Mouse (Mus musculus) megakaryocyte progenitor cell, adult 5-6 weeks (primary cell): ENCODE results near the gene Abcg1. TPM values are rescaled to one million over a fixed set of nuclear protein-coding genes. Genes with fewer than 3 reads are reported as not detected.

Experiments
- total RNA-seq, 2 experiments: library from RNA; stranded (forward) in 1 of 2; stranded (reverse) in 1 of 2; fragments of 157-497, 149-512 nt in 1 of 2; fragments of 200-1000 nt in 1 of 2; gene quantifications; 2 replicates each; pipeline versions ENCODE4 v1.2.3 to v1.2.4; 2015 to 2017

Abcg1 gene
- total RNA-seq, 2 experiments from 2014 or later, result 6.2 to 10.6 TPM

Other genes starting within 250 kb of the Abcg1 start
- gene Glp1r, start 155.9 kb upstream of the Abcg1 start, total RNA-seq (2015), result not detected in 2 replicates
- not detected in 2 replicates for gene Glp1r, start 155.9 kb upstream of the Abcg1 start, total RNA-seq (2017)
- gene Umodl1, start 103.0 kb upstream of the Abcg1 start, total RNA-seq (2015), result not detected in 2 replicates
- not detected in 2 replicates for gene Umodl1, start 103.0 kb upstream of the Abcg1 start, total RNA-seq (2017)
- not detected in 2 replicates for gene Tff3, start 72.0 kb downstream of the Abcg1 start, total RNA-seq (2015)
- not detected in 2 replicates for gene Tff3, start 72.0 kb downstream of the Abcg1 start, total RNA-seq (2017)
- gene Tff2, start 86.6 kb downstream of the Abcg1 start, total RNA-seq (2015), result not detected in 2 replicates
- not detected in 2 replicates for gene Tff2, start 86.6 kb downstream of the Abcg1 start, total RNA-seq (2017)
- gene Tff1, start 107.6 kb downstream of the Abcg1 start, total RNA-seq (2015), result not detected in 2 replicates
- gene Tff1, start 107.6 kb downstream of the Abcg1 start, total RNA-seq (2017), result not detected in 2 replicates
- 5.6 and 7.6 TPM in 2 replicates for gene Tmprss3, start 141.3 kb downstream of the Abcg1 start, total RNA-seq (2015)
- gene Tmprss3, start 141.3 kb downstream of the Abcg1 start, total RNA-seq (2017), result 2.4 and 2.9 TPM in 2 replicates
- gene Ubash3a, start 150.2 kb downstream of the Abcg1 start, total RNA-seq (2015), result 29.7 and 33.6 TPM in 2 replicates
- gene Ubash3a, start 150.2 kb downstream of the Abcg1 start, total RNA-seq (2017), result 36.7 and 41.7 TPM in 2 replicates
- gene Rsph1, start 219.7 kb downstream of the Abcg1 start, total RNA-seq (2015), result 0.72 and 1.4 TPM in 2 replicates
- 1.8 and 3.0 TPM in 2 replicates for gene Rsph1, start 219.7 kb downstream of the Abcg1 start, total RNA-seq (2017)
- gene Slc37a1, start 229.1 kb downstream of the Abcg1 start, total RNA-seq (2015), result 9.8 TPM in 2 replicates
- gene Slc37a1, start 229.1 kb downstream of the Abcg1 start, total RNA-seq (2017), result 6.2 and 8.3 TPM in 2 replicates